Mouse (Mus musculus): ENCODE measurements at regions not wholly inside any gene's neighbourhood (a gene's known extent, or its start where the extent isn't known, plus 50 kb on each side); places are given as distances from the start of the nearest gene placed in this dataset.
A peak's percentile ranks its signal among the peaks of the same experiment; 100 is the strongest.

DNA sequence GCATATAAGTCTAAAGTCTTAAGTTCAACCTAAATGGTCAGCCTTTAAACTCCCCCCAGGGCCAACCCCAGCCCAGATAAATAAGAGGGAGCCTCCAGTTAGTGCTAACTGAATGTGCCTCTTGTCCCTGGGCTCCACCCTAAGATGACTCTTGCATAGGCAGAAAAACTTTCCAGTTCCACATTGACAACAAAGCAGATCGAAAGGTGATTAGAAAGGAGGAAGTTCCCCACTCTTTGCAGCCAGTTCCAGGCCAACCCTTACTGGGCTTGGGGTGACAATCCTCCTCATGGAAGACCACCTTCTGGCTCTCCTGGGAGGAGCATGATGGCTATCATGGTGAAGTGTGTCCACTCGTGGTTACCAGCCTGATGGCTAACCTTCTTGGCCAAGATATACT lies 343.1 kb upstream of the Gm732 start:
- H3K79me2 ChIP-seq (ENCODE audit: control insufficient read depth, insufficient read depth, low read length, poor library complexity), result no peaks in the 10 kb centered on the region
- H3K4me1 ChIP-seq (ENCODE audit: control insufficient read depth in 1 of 2, insufficient read depth in 2 of 2, low read length in 2 of 2), result peaks cover 0 to 4% of the 10 kb centered on the region in 2 experiments; a peak in 2 of 4 replicates
- peaks cover 0 to 2% of the 10 kb centered on the region in 2 experiments; a peak in 1 of 4 replicates for H3K36me3 ChIP-seq (ENCODE audit: control insufficient read depth in 1 of 2, insufficient read depth in 2 of 2, low read length in 2 of 2)
- no peak overlapping the region for H3K4me3 ChIP-seq (ENCODE audit: control insufficient read depth in 1 of 2, insufficient read depth in 1 of 2, low read depth in 2 of 2, low read length in 2 of 2)
- peak; percentile 80 for DNase-seq (ENCODE audit: low read depth, low spot score)
- H3K9ac ChIP-seq (ENCODE audit: control insufficient read depth, low read depth, low read length, poor library complexity, severe bottlenecking), result no peak overlapping the region
- H3K27me3 ChIP-seq (ENCODE audit: control insufficient read depth in 1 of 2, insufficient read depth in 2 of 2, low read length in 2 of 2), result no peaks in the 10 kb centered on the region
- TF ChIP-seq USF2 (IDR thresholded peaks at IDR 0.05; ENCODE audit: borderline replicate concordance in 1 of 2, insufficient read depth in 1 of 2, low read depth in 1 of 2, low read length in 2 of 2) (no peak), UBTF (IDR thresholded peaks at IDR 0.05; ENCODE audit: borderline replicate concordance, insufficient read depth, low read depth, low read length) (0 out of 2 replicates have a peak, but pooled peaks have one; percentile 52), CTCF (IDR thresholded peaks at IDR 0.05 in 2 of 3, conservative IDR thresholded peaks at IDR 0.05 in 1 of 3; ENCODE audit: control insufficient read depth in 1 of 3, insufficient read depth in 1 of 3, low read depth in 2 of 3, low read length in 3 of 3, poor library complexity in 1 of 3, severe bottlenecking in 1 of 3) (no peak), TBP (IDR thresholded peaks at IDR 0.05; ENCODE audit: low read depth, low read length) (peak; percentile 45; the same call in 1 of the 2 replicates), CHD2 (IDR thresholded peaks at IDR 0.05; ENCODE audit: low read length) (no peak)
- H3K9me3 ChIP-seq (replicated peaks; ENCODE audit: insufficient read depth, low read length), result no peaks in the 10 kb centered on the region
- no peak overlapping the region for H3K27ac ChIP-seq (ENCODE audit: control insufficient read depth, low read depth, low read length)

Data from MEL (cell line).